ENCODE assay signal across 8 mouse cellular contexts in genomic region chr1:58444691-58445090, GRCm38 (mm10). TPM values are rescaled to one million over a fixed set of nuclear protein-coding genes. Genes with fewer than 3 reads are reported as not detected.
DNase-seq lines count a peak whose midpoint lies in the region; ATAC-seq and TF ChIP-seq lines count a peak whose summit lies in the region.

No protein-coding gene starts in this region.

- no peak for DNase-seq in heart, postnatal 25 days (ENCODE audit: low spot score)
- no peak for DNase-seq in ES-E14 (ENCODE audit: low read depth, low spot score)
- no peak for DNase-seq in frontal cortex, adult 2 months (ENCODE audit: extremely low spot score in 1 of 2, low spot score in 1 of 2)
- DNase-seq in ovary, postnatal 10 days (ENCODE audit: low spot score), result no peak
- DNase-seq in right cerebral cortex, postnatal 36 days (ENCODE audit: low spot score in 2 of 2), result no peak

- peak overlapping the region; percentile 89 for H3K27ac ChIP-seq in heart, embryonic 15.5 days
- H3K27ac ChIP-seq in ES-E14 (ENCODE audit: insufficient read depth, low read depth, low read length, poor library complexity, severe bottlenecking), result peak overlapping the region; percentile 54; the same call in 1 of the 2 replicates
- peak overlapping the region; percentile 92 for H3K27ac ChIP-seq in forebrain, embryonic 16.5 days (ENCODE audit: low read length)

- in situ Hi-C loops in ES-E14 (cut with MboI; ENCODE audit: low sequenced_read_pairs in 2 of 2, unreplicated experiment in 2 of 2), result no loop called here

- H3K9me3 ChIP-seq in heart, embryonic 15.5 days (replicated peaks), result no peaks in the 10 kb centered on the region
- no peaks in the 10 kb centered on the region for H3K9me3 ChIP-seq in ES-E14 (ENCODE audit: control insufficient read depth, insufficient read depth, low read depth, low read length)
- H3K9me3 ChIP-seq in forebrain, embryonic 16.5 days (ENCODE audit: control insufficient read depth, low read length), result no peaks in the 10 kb centered on the region

- H3K9ac ChIP-seq in heart, embryonic 15.5 days, result peak overlapping the region; percentile 70
- peak overlapping the region; percentile 95 for H3K9ac ChIP-seq in ES-E14 (ENCODE audit: insufficient read depth, low read depth, low read length, poor library complexity, severe bottlenecking)
- H3K9ac ChIP-seq in forebrain, embryonic 16.5 days (replicated peaks; ENCODE audit: low read depth, low read length), result peak overlapping the region; percentile 78

- ATAC-seq in heart, embryonic 15.5 days (replicated peaks; ENCODE audit: insufficient number of reproducible peaks, insufficient read depth, low FRiP score, low read depth), result no peak
- ATAC-seq in forebrain, embryonic 16.5 days, result no peak
- ATAC-seq in megakaryocyte progenitor cell, adult 5-6 weeks (replicated peaks; ENCODE audit: poor library complexity), result 0 out of 2 replicates have a peak, but pooled peaks have one; percentile 18

- peaks cover 22% of the 10 kb centered on the region for H3K36me3 ChIP-seq in heart, embryonic 15.5 days
- H3K36me3 ChIP-seq in ES-E14 (ENCODE audit: control insufficient read depth, insufficient read depth, low read length, poor library complexity, severe bottlenecking), result peaks cover 22% of the 10 kb centered on the region
- H3K36me3 ChIP-seq in forebrain, embryonic 16.5 days (ENCODE audit: control insufficient read depth, insufficient read depth), result peaks cover 4% of the 10 kb centered on the region; the same call in 1 of the 2 replicates

- peaks cover 19% of the 10 kb centered on the region for H3K4me1 ChIP-seq in heart, embryonic 15.5 days (replicated peaks)
- peaks cover 0 to 7% of the 10 kb centered on the region in 2 experiments; a peak in 1 of 4 replicates for H3K4me1 ChIP-seq in ES-E14 (ENCODE audit: control insufficient read depth in 2 of 2, insufficient read depth in 2 of 2, low read length in 2 of 2, poor library complexity in 1 of 2)
- peaks cover 18% of the 10 kb centered on the region for H3K4me1 ChIP-seq in forebrain, embryonic 16.5 days (replicated peaks; ENCODE audit: control insufficient read depth, insufficient read depth, low read length)

- peak overlapping the region; percentile 85 for H3K4me2 ChIP-seq in heart, embryonic 15.5 days
- H3K4me2 ChIP-seq in forebrain, embryonic 16.5 days (ENCODE audit: low read length), result peak overlapping the region; percentile 61

- no peaks in the 10 kb centered on the region for H3K27me3 ChIP-seq in heart, embryonic 15.5 days
- H3K27me3 ChIP-seq in forebrain, embryonic 16.5 days (replicated peaks; ENCODE audit: control insufficient read depth, insufficient read depth, low read length), result no peaks in the 10 kb centered on the region

- peak overlapping the region; percentile 65 for H3K4me3 ChIP-seq in heart, embryonic 15.5 days
- peak overlapping the region; percentile 89 to 98 for H3K4me3 ChIP-seq in ES-E14 (ENCODE audit: insufficient read depth in 1 of 2, low read depth in 1 of 2, low read length in 2 of 2, poor library complexity in 1 of 2, severe bottlenecking in 1 of 2)
- peak overlapping the region; percentile 55 for H3K4me3 ChIP-seq in forebrain, embryonic 16.5 days (replicated peaks; ENCODE audit: low read length)

- 11% methylated on average over 10 of the region's 10 CpGs for WGBS in heart, embryonic 15.5 days
- 10% methylated on average over 10 of the region's 10 CpGs for WGBS in forebrain, embryonic 16.5 days

- intact Hi-C loops in heart, postnatal 25 days (cut with DNase I), result no loop called here

TF ChIP-seq in ES-E14, 5 proteins besides CTCF, POLR2A, EP300 and RAD21:
- no peak for TF ChIP-seq ZNF384 (IDR thresholded peaks at IDR 0.05; ENCODE audit: low read depth, low read length)
- no peak for TF ChIP-seq MAFK (IDR thresholded peaks at IDR 0.05; ENCODE audit: insufficient read depth, low read depth, low read length)
- no peak for TF ChIP-seq HCFC1 (IDR thresholded peaks at IDR 0.05; ENCODE audit: borderline replicate concordance, insufficient read depth, low read length)

RNA-seq across cellular contexts. Expression of gene Nif3l1, which starts 0.3 kb away (rescaled TPM):
- 21.2 and 25.0 TPM in 2 replicates for polyA plus RNA-seq in heart, embryonic 15.5 days (2015; fragmentation: Nextera tagmentation; extraction: Ambion mirVana)
- 10 to 100 TPM; 12.1 to 14.2 TPM for total RNA-seq in heart, postnatal 25 days (2021)
- total RNA-seq in ES-E14 (2012; rRNA removed), result 26.6 and 32.7 TPM in 2 replicates
- polyA plus RNA-seq in forebrain, embryonic 16.5 days (2015; fragmentation: Nextera tagmentation; extraction: Ambion mirVana), result 65.8 and 68.1 TPM in 2 replicates
- 17.8 and 27.1 TPM in 2 replicates for total RNA-seq in megakaryocyte progenitor cell, adult 5-6 weeks (2015)
- 48.9 and 58.7 TPM in 2 replicates for total RNA-seq in megakaryocyte progenitor cell, adult 5-6 weeks (2017)
- 19.3 and 25.4 TPM in 2 replicates for polyA plus RNA-seq in frontal cortex, adult 2 months (2012; rRNA removed)

RNA-seq across cellular contexts. Expression of gene Ppil3, which starts 0.6 kb away (rescaled TPM):
- polyA plus RNA-seq in heart, embryonic 15.5 days (2015; fragmentation: Nextera tagmentation; extraction: Ambion mirVana), result 28.7 and 34.7 TPM in 2 replicates
- total RNA-seq in heart, postnatal 25 days (2021), result 10 to 100 TPM; 17.5 to 19.3 TPM
- 30.1 and 48.5 TPM in 2 replicates for total RNA-seq in ES-E14 (2012; rRNA removed)
- polyA plus RNA-seq in forebrain, embryonic 16.5 days (2015; fragmentation: Nextera tagmentation; extraction: Ambion mirVana), result 54.1 and 61.4 TPM in 2 replicates
- total RNA-seq in megakaryocyte progenitor cell, adult 5-6 weeks (2015), result 102 and 103 TPM in 2 replicates
- total RNA-seq in megakaryocyte progenitor cell, adult 5-6 weeks (2017), result 89.6 and 95.8 TPM in 2 replicates
- polyA plus RNA-seq in frontal cortex, adult 2 months (2012; rRNA removed), result 28.7 and 30.7 TPM in 2 replicates

RNA-seq across cellular contexts. Expression of gene Clk1, which starts 20.8 kb away (rescaled TPM):
- 125 and 126 TPM in 2 replicates for polyA plus RNA-seq in heart, embryonic 15.5 days (2015; fragmentation: Nextera tagmentation; extraction: Ambion mirVana)
- 10 to 100 TPM; 53.1 to 59.9 TPM for total RNA-seq in heart, postnatal 25 days (2021)
- 137 and 181 TPM in 2 replicates for total RNA-seq in ES-E14 (2012; rRNA removed)
- 192 and 208 TPM in 2 replicates for polyA plus RNA-seq in forebrain, embryonic 16.5 days (2015; fragmentation: Nextera tagmentation; extraction: Ambion mirVana)
- total RNA-seq in megakaryocyte progenitor cell, adult 5-6 weeks (2015), result 429 and 434 TPM in 2 replicates
- 316 and 328 TPM in 2 replicates for total RNA-seq in megakaryocyte progenitor cell, adult 5-6 weeks (2017)
- 314 and 321 TPM in 2 replicates for polyA plus RNA-seq in frontal cortex, adult 2 months (2012; rRNA removed)

RNA-seq across cellular contexts. Expression of gene Bzw1, which starts 52.0 kb away (rescaled TPM):
- polyA plus RNA-seq in heart, embryonic 15.5 days (2015; fragmentation: Nextera tagmentation; extraction: Ambion mirVana), result 178 and 181 TPM in 2 replicates
- total RNA-seq in heart, postnatal 25 days (2021), result 10 to 100 TPM; 62.7 to 75.9 TPM
- total RNA-seq in ES-E14 (2012; rRNA removed), result 101 and 167 TPM in 2 replicates
- polyA plus RNA-seq in forebrain, embryonic 16.5 days (2015; fragmentation: Nextera tagmentation; extraction: Ambion mirVana), result 375 and 410 TPM in 2 replicates
- 205 and 216 TPM in 2 replicates for total RNA-seq in megakaryocyte progenitor cell, adult 5-6 weeks (2015)
- total RNA-seq in megakaryocyte progenitor cell, adult 5-6 weeks (2017), result 189 and 202 TPM in 2 replicates
- polyA plus RNA-seq in frontal cortex, adult 2 months (2012; rRNA removed), result 84.7 and 86.0 TPM in 2 replicates
